Mouse (Mus musculus) heart, postnatal 0 days (tissue): Measurements from ENCODE around the gene Cars2.

Source experiments
- CTCF ChIP-seq: IDR thresholded peaks from 2 replicates; pipeline ENCODE4 v1.5.1; 2016; ENCODE audit warnings: antibody characterized with exemption, control low read depth, low read depth
- EP300 ChIP-seq: IDR thresholded peaks from 2 replicates; pipeline ENCODE4 v1.6.1; 2016; ENCODE audit warnings: antibody characterized with exemption, low read depth

DNA sequence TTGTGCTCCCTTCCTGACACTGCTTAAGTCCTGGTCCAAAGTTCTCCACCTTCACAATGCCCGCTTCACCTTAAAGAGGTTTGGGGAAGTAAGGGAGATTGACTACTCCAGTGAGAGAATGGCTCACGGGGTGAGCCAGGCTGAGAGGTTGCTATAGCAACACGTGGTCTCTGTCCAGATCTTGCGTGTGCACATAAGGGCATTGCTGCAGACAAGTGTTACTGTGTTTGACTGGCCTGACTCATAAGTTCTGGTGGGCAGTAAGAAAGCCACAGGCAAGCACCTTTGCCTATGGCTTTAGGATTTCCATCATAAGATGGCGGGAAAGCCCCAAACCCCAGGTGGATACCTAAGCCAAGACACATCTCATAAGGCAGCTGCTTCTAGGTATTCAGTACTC is 13.7 kb upstream of the Cars2 start:
- no peak for TF ChIP-seq CTCF
- TF ChIP-seq EP300, result no peak
